Mouse (Mus musculus): ENCODE results near the gene Il5. TPM values are rescaled to one million over a fixed set of nuclear protein-coding genes. Genes with fewer than 3 reads are reported as not detected.

The Il5 gene
- polyA plus RNA-seq, 1 experiment from 2014 or later: not detected

- no peak overlapping the region for H3K4me2 ChIP-seq (replicated peaks)
- no peak overlapping the region for H3K4me3 ChIP-seq
- H3K9ac ChIP-seq: no peak overlapping the region
- no peaks in the 10 kb centered on the region for H3K4me1 ChIP-seq
- WGBS: 69% methylated on average over 1 of the region's 1 CpGs
- H3K9me3 ChIP-seq: no peaks in the 10 kb centered on the region
- no peak overlapping the region for H3K27ac ChIP-seq
- no peaks in the 10 kb centered on the region for H3K27me3 ChIP-seq
- ATAC-seq (ENCODE audit: low FRiP score, low read depth): no peak
- H3K36me3 ChIP-seq: no peaks in the 10 kb centered on the region
These were observed 893 bp upstream of the Il5 start for GRCm38 (mm10) chr11:53719701-53720100.

GRCm38 (mm10) chr11:53731457-53731856 lies 10.9 kb downstream of the Il5 start:
- H3K4me3 ChIP-seq: no peak overlapping the region
- H3K27me3 ChIP-seq: no peaks in the 10 kb centered on the region
- WGBS: 93% methylated on average over 7 of the region's 7 CpGs
- H3K9me3 ChIP-seq: no peaks in the 10 kb centered on the region
- H3K27ac ChIP-seq: no peak overlapping the region
- H3K4me1 ChIP-seq: no peaks in the 10 kb centered on the region
- no peak for ATAC-seq (ENCODE audit: low FRiP score, low read depth)
- H3K4me2 ChIP-seq (replicated peaks): no peak overlapping the region
- H3K9ac ChIP-seq: no peak overlapping the region
- no peaks in the 10 kb centered on the region for H3K36me3 ChIP-seq

- H3K36me3 ChIP-seq: no peaks in the 10 kb centered on the region
- no peak overlapping the region for H3K27ac ChIP-seq
- no peaks in the 10 kb centered on the region for H3K9me3 ChIP-seq
- no peak overlapping the region for H3K9ac ChIP-seq
- 91% methylated on average over 8 of the region's 8 CpGs for WGBS
- no peak overlapping the region for H3K4me3 ChIP-seq
- no peak overlapping the region for H3K4me2 ChIP-seq (replicated peaks)
- H3K4me1 ChIP-seq: no peaks in the 10 kb centered on the region
- ATAC-seq (ENCODE audit: low FRiP score, low read depth): no peak
- no peaks in the 10 kb centered on the region for H3K27me3 ChIP-seq
These were observed 11.7 kb downstream of the Il5 start for GRCm38 (mm10) chr11:53732244-53732643.

- Histone ChIP-seq H3K9ac (no peak overlapping the region), H3K27me3 (no peaks in the 10 kb centered on the region), H3K9me3 (no peaks in the 10 kb centered on the region), H3K4me3 (no peak overlapping the region), H3K27ac (no peak overlapping the region), H3K36me3 (no peaks in the 10 kb centered on the region), H3K4me2 (replicated peaks) (no peak overlapping the region), H3K4me1 (no peaks in the 10 kb centered on the region)
- ATAC-seq (ENCODE audit: low FRiP score, low read depth): no peak
- 85% methylated on average over 7 of the region's 7 CpGs for WGBS
These were observed 13.2 kb downstream of the Il5 start for GRCm38 (mm10) chr11:53733824-53734223.

- H3K27ac ChIP-seq: no peak overlapping the region
- no peaks in the 10 kb centered on the region for H3K9me3 ChIP-seq
- 73% methylated on average over 2 of the region's 2 CpGs for WGBS
- H3K4me3 ChIP-seq: no peak overlapping the region
- H3K4me2 ChIP-seq (replicated peaks): no peak overlapping the region
- no peaks in the 10 kb centered on the region for H3K4me1 ChIP-seq
- no peaks in the 10 kb centered on the region for H3K36me3 ChIP-seq
- H3K27me3 ChIP-seq: no peaks in the 10 kb centered on the region
- H3K9ac ChIP-seq: no peak overlapping the region
- ATAC-seq (ENCODE audit: low FRiP score, low read depth): no peak
These were observed 13.8 kb downstream of the Il5 start for GRCm38 (mm10) chr11:53734431-53734830.

GRCm38 (mm10) chr11:53734970-53735681 lies 14.5 kb downstream of the Il5 start:
- ATAC-seq (ENCODE audit: low FRiP score, low read depth): no peak
- Histone ChIP-seq H3K9me3 (no peaks in the 10 kb centered on the region), H3K36me3 (no peaks in the 10 kb centered on the region), H3K4me1 (no peaks in the 10 kb centered on the region), H3K4me2 (replicated peaks) (0 out of 2 replicates have a peak overlapping the region, but pooled peaks have one; percentile 52), H3K9ac (no peak overlapping the region), H3K27ac (no peak overlapping the region), H3K27me3 (no peaks in the 10 kb centered on the region), H3K4me3 (no peak overlapping the region)
- 71% methylated on average over 18 of the region's 18 CpGs for WGBS

- Histone ChIP-seq H3K36me3 (no peaks in the 10 kb centered on the region), H3K4me2 (replicated peaks) (peak overlapping the region; percentile 52), H3K27ac (no peak overlapping the region), H3K9ac (no peak overlapping the region), H3K4me3 (peak overlapping the region; percentile 20; the same call in 1 of the 2 replicates), H3K9me3 (no peaks in the 10 kb centered on the region), H3K4me1 (no peaks in the 10 kb centered on the region), H3K27me3 (no peaks in the 10 kb centered on the region)
- 26% methylated on average over 17 of the region's 17 CpGs for WGBS
- ATAC-seq (ENCODE audit: low FRiP score, low read depth): peak; percentile 69; the same call in 1 of the 2 replicates
These were observed 15.2 kb downstream of the Il5 start for GRCm38 (mm10) chr11:53735682-53736245.

- Histone ChIP-seq H3K36me3 (no peaks in the 10 kb centered on the region), H3K27me3 (no peaks in the 10 kb centered on the region), H3K9me3 (no peaks in the 10 kb centered on the region), H3K4me2 (replicated peaks) (no peak overlapping the region), H3K9ac (no peak overlapping the region), H3K27ac (no peak overlapping the region), H3K4me3 (no peak overlapping the region), H3K4me1 (no peaks in the 10 kb centered on the region)
- peak; percentile 76 for ATAC-seq (ENCODE audit: low FRiP score, low read depth)
- 52% methylated on average over 14 of the region's 14 CpGs for WGBS
These were observed 16.4 kb downstream of the Il5 start for GRCm38 (mm10) chr11:53736771-53737572.

- no peak overlapping the region for H3K4me2 ChIP-seq (replicated peaks)
- no peaks in the 10 kb centered on the region for H3K4me1 ChIP-seq
- no peaks in the 10 kb centered on the region for H3K9me3 ChIP-seq
- no peaks in the 10 kb centered on the region for H3K36me3 ChIP-seq
- no peak overlapping the region for H3K4me3 ChIP-seq
- no peak overlapping the region for H3K9ac ChIP-seq
- 0 out of 2 replicates have a peak, but pooled peaks have one; percentile 11 for ATAC-seq (ENCODE audit: low FRiP score, low read depth)
- H3K27me3 ChIP-seq: no peaks in the 10 kb centered on the region
- 47% methylated on average over 6 of the region's 6 CpGs for WGBS
- no peak overlapping the region for H3K27ac ChIP-seq
These were observed 17.0 kb downstream of the Il5 start for GRCm38 (mm10) chr11:53737573-53737946.

- WGBS: 38% methylated on average over 5 of the region's 5 CpGs
- no peaks in the 10 kb centered on the region for H3K9me3 ChIP-seq
These were observed 21.8 kb downstream of the Il5 start for GRCm38 (mm10) chr11:53742353-53742752.

GRCm38 (mm10) chr11:53745260-53745659 lies 24.7 kb downstream of the Il5 start:
- no peaks in the 10 kb centered on the region for H3K36me3 ChIP-seq
- ATAC-seq (ENCODE audit: low FRiP score, low read depth): no peak
- no peak overlapping the region for H3K27ac ChIP-seq
- WGBS: 92% methylated on average over 2 of the region's 2 CpGs
- H3K4me1 ChIP-seq: no peaks in the 10 kb centered on the region
- no peaks in the 10 kb centered on the region for H3K9me3 ChIP-seq
- H3K4me3 ChIP-seq: no peak overlapping the region
- H3K4me2 ChIP-seq (replicated peaks): no peak overlapping the region
- H3K9ac ChIP-seq: no peak overlapping the region
- H3K27me3 ChIP-seq: no peaks in the 10 kb centered on the region

More at GRCm38 (mm10) chr11:53742353-53742752, 21.8 kb downstream of the Il5 start:
- Histone ChIP-seq H3K4me1 (no peaks in the 10 kb centered on the region), H3K36me3 (no peaks in the 10 kb centered on the region), H3K4me3 (no peak overlapping the region), H3K27ac (no peak overlapping the region), H3K27me3 (no peaks in the 10 kb centered on the region), H3K4me2 (replicated peaks) (no peak overlapping the region), H3K9ac (no peak overlapping the region)
- no peak for ATAC-seq (ENCODE audit: low FRiP score, low read depth)

GRCm38 (mm10) chr11:53747985-53748384 lies 27.4 kb downstream of the Il5 start:
- H3K27me3 ChIP-seq: no peaks in the 10 kb centered on the region
- H3K4me2 ChIP-seq (replicated peaks): no peak overlapping the region

More at GRCm38 (mm10) chr11:53747985-53748384, 27.4 kb downstream of the Il5 start:
- no peak overlapping the region for H3K4me3 ChIP-seq
- peaks cover 5% of the 10 kb centered on the region; the same call in 1 of the 2 replicates for H3K9me3 ChIP-seq
- H3K9ac ChIP-seq: no peak overlapping the region
- ATAC-seq (ENCODE audit: low FRiP score, low read depth): no peak
- no peak overlapping the region for H3K27ac ChIP-seq
- H3K36me3 ChIP-seq: no peaks in the 10 kb centered on the region
- no peaks in the 10 kb centered on the region for H3K4me1 ChIP-seq
- 90% methylated on average over 9 of the region's 9 CpGs for WGBS

All from limb, embryonic 13.5 days (tissue).